Mouse (Mus musculus) MEL (cell line): ENCODE data around the gene Ddx54. TPM values are rescaled to one million over a fixed set of nuclear protein-coding genes. Genes with fewer than 3 reads are reported as not detected.

Source experiments
- DNase-seq: peaks from one replicate; pipeline ENCODE4 v3.0.0; 2011; ENCODE audit warnings: low read depth, low spot score
- H3K27ac ChIP-seq: 2 replicates; pipeline ENCODE4 v1.5.1; 2012; ENCODE audit warnings: low read depth, mild to moderate bottlenecking, control low read depth, low read length, moderate library complexity; ENCODE audit not compliant: control insufficient read depth
- H3K27me3 ChIP-seq, 2 experiments: fragments of 150-350 bp in 1 of 2; sonication (generic) in 1 of 2; 2 replicates each; pipeline ENCODE4 v1.6.1; 2012; ENCODE audit warnings: low read length in 2 of 2, mild to moderate bottlenecking in 2 of 2, improper control_type of control experiment in 1 of 2, moderate library complexity in 1 of 2; ENCODE audit not compliant: insufficient read depth in 2 of 2, control insufficient read depth in 1 of 2
- H3K36me3 ChIP-seq, 2 experiments: 2 replicates each; pipeline ENCODE4 v1.6.1; 2012 to 2014; ENCODE audit warnings: low read length in 2 of 2, improper control_type of control experiment in 1 of 2, inconsistent platforms in 1 of 2, mild to moderate bottlenecking in 1 of 2; ENCODE audit not compliant: insufficient read depth in 2 of 2, control insufficient read depth in 1 of 2
- H3K4me1 ChIP-seq, 2 experiments: fragments of 150-350 bp in 1 of 2; sonication (generic) in 1 of 2; 2 replicates each; pipeline ENCODE4 v1.6.1; 2012; ENCODE audit warnings: low read length in 2 of 2, improper control_type of control experiment in 1 of 2, mild to moderate bottlenecking in 1 of 2; ENCODE audit not compliant: insufficient read depth in 2 of 2, control insufficient read depth in 1 of 2
- H3K4me3 ChIP-seq, 2 experiments: fragments of 150-350 bp in 1 of 2; sonication (generic) in 1 of 2; 2 replicates each; pipeline ENCODE4 v1.5.1; 2012; ENCODE audit warnings: low read depth in 2 of 2, low read length in 2 of 2, mild to moderate bottlenecking in 2 of 2, moderate library complexity in 2 of 2, control low read depth in 1 of 2, improper control_type of control experiment in 1 of 2; ENCODE audit not compliant: control insufficient read depth in 1 of 2, insufficient read depth in 1 of 2
- H3K79me2 ChIP-seq: 2 replicates; pipeline ENCODE4 v1.6.1; 2012; ENCODE audit warnings: mild to moderate bottlenecking, low read length, moderate library complexity; ENCODE audit not compliant: control insufficient read depth, poor library complexity, insufficient read depth
- H3K9ac ChIP-seq: 2 replicates; pipeline ENCODE4 v1.6.1; 2012; ENCODE audit warnings: low read depth, mild to moderate bottlenecking, control low read depth, low read length, moderate library complexity; ENCODE audit not compliant: control insufficient read depth, poor library complexity, severe bottlenecking
- H3K9me3 ChIP-seq: fragments of 150-350 bp; sonication (generic); replicated peaks from 2 replicates; pipeline ENCODE4 v1.6.1; 2012; ENCODE audit warnings: mild to moderate bottlenecking, low read length, improper control_type of control experiment, moderate library complexity; ENCODE audit not compliant: insufficient read depth
- CHD2 ChIP-seq: IDR thresholded peaks from 2 replicates; pipeline ENCODE4 v1.6.1; 2011; ENCODE audit warnings: low read length, improper control_type of control experiment
- CTCF ChIP-seq, 3 experiments: IDR thresholded peaks in 2 of 3; conservative IDR thresholded peaks in 1 of 3; 2 replicates each; pipeline ENCODE4 v1.5.1; 2011 to 2012; ENCODE audit warnings: low read length in 3 of 3, low read depth in 2 of 3, mild to moderate bottlenecking in 2 of 3, improper control_type of control experiment in 1 of 3, inconsistent platforms in 1 of 3, mixed read lengths in 1 of 3, moderate library complexity in 1 of 3; ENCODE audit not compliant: control insufficient read depth in 1 of 3, insufficient read depth in 1 of 3, poor library complexity in 1 of 3, severe bottlenecking in 1 of 3
- ELF1 ChIP-seq: IDR thresholded peaks from 2 replicates; pipeline ENCODE4 v1.6.1; 2014; ENCODE audit warnings: low read depth, mild to moderate bottlenecking, inconsistent platforms, low read length, improper control_type of control experiment, moderate library complexity
- EP300 ChIP-seq, 2 experiments: IDR thresholded peaks; 2 replicates each; pipeline ENCODE4 v1.6.1; 2011; ENCODE audit warnings: improper control_type of control experiment in 2 of 2, low read length in 2 of 2, low read depth in 1 of 2, mild to moderate bottlenecking in 1 of 2
- ETS1 ChIP-seq: IDR thresholded peaks from 2 replicates; pipeline ENCODE4 v1.6.1; 2012; ENCODE audit warnings: low read depth, mild to moderate bottlenecking, inconsistent platforms, low read length, improper control_type of control experiment, moderate library complexity
- GATA1 ChIP-seq: IDR thresholded peaks from 2 replicates; pipeline ENCODE4 v1.6.1; 2011; ENCODE audit warnings: low read depth, low read length, improper control_type of control experiment
- MAX ChIP-seq: IDR thresholded peaks from 2 replicates; pipeline ENCODE4 v1.6.1; 2011; ENCODE audit warnings: low read length, improper control_type of control experiment
- MAZ ChIP-seq: IDR thresholded peaks from 2 replicates; pipeline ENCODE4 v1.6.1; 2012; ENCODE audit warnings: low read depth, mild to moderate bottlenecking, inconsistent platforms, low read length, improper control_type of control experiment
- MEF2A ChIP-seq: IDR thresholded peaks from 2 replicates; pipeline ENCODE4 v1.6.1; 2014; ENCODE audit warnings: low read depth, mild to moderate bottlenecking, inconsistent platforms, low read length, improper control_type of control experiment; ENCODE audit not compliant: poor library complexity, insufficient replicate concordance, severe bottlenecking; ENCODE audit errors: extremely low read depth
- MXI1 ChIP-seq: IDR thresholded peaks from 2 replicates; pipeline ENCODE4 v1.6.1; 2011; ENCODE audit warnings: mild to moderate bottlenecking, low read depth, low read length, improper control_type of control experiment
- MYB ChIP-seq: IDR thresholded peaks from 2 replicates; pipeline ENCODE4 v1.6.1; 2011; ENCODE audit warnings: mild to moderate bottlenecking, low read depth, low read length, improper control_type of control experiment
- MYC ChIP-seq: IDR thresholded peaks from 2 replicates; pipeline ENCODE4 v1.6.1; 2011; ENCODE audit warnings: low read depth, mild to moderate bottlenecking, low read length, improper control_type of control experiment, moderate library complexity
- NELFE ChIP-seq: IDR thresholded peaks from 2 replicates; pipeline ENCODE4 v1.6.1; 2011; ENCODE audit warnings: low read depth, low read length, improper control_type of control experiment
- POLR2A ChIP-seq, 2 experiments: IDR thresholded peaks; 2 replicates each; pipeline ENCODE4 v1.6.1; 2011 to 2012; ENCODE audit warnings: low read length in 2 of 2, mild to moderate bottlenecking in 2 of 2, control low read depth in 1 of 2, improper control_type of control experiment in 1 of 2, low read depth in 1 of 2, moderate library complexity in 1 of 2; ENCODE audit not compliant: control insufficient read depth in 1 of 2, insufficient read depth in 1 of 2, poor library complexity in 1 of 2
- POLR2AphosphoS2 ChIP-seq: IDR thresholded peaks from 2 replicates; pipeline ENCODE4 v1.6.1; 2011; ENCODE audit warnings: low read length, improper control_type of control experiment
- RAD21 ChIP-seq: IDR thresholded peaks from 2 replicates; pipeline ENCODE4 v1.6.1; 2011; ENCODE audit warnings: mild to moderate bottlenecking, low read depth, low read length, improper control_type of control experiment
- RCOR1 ChIP-seq: IDR thresholded peaks from 2 replicates; pipeline ENCODE4 v1.6.1; 2012; ENCODE audit warnings: low read depth, mild to moderate bottlenecking, inconsistent platforms, low read length, improper control_type of control experiment
- SIN3A ChIP-seq: IDR thresholded peaks from 2 replicates; pipeline ENCODE4 v1.6.1; 2012; ENCODE audit warnings: low read length, improper control_type of control experiment, inconsistent platforms
- SMC3 ChIP-seq: IDR thresholded peaks from 2 replicates; pipeline ENCODE4 v1.6.1; 2011; ENCODE audit warnings: low read depth, low read length, improper control_type of control experiment
- TCF12 ChIP-seq: IDR thresholded peaks from 2 replicates; pipeline ENCODE4 v1.6.1; 2014; ENCODE audit warnings: low read depth, mild to moderate bottlenecking, inconsistent platforms, low read length, improper control_type of control experiment, moderate library complexity
- ZC3H11A ChIP-seq: IDR thresholded peaks from 2 replicates; pipeline ENCODE4 v1.6.1; 2012; ENCODE audit warnings: low read depth, mild to moderate bottlenecking, inconsistent platforms, low read length, improper control_type of control experiment
- ZKSCAN1 ChIP-seq: IDR thresholded peaks from 2 replicates; pipeline ENCODE4 v1.6.1; 2012; ENCODE audit warnings: low read depth, mild to moderate bottlenecking, inconsistent platforms, low read length, improper control_type of control experiment, moderate library complexity
- ZNF384 ChIP-seq: IDR thresholded peaks from 2 replicates; pipeline ENCODE4 v1.6.1; 2012; ENCODE audit warnings: low read depth, mild to moderate bottlenecking, inconsistent platforms, low read length, improper control_type of control experiment
- polyA plus RNA-seq, 2 experiments: library from polyadenylated mRNA; stranded (reverse) in 1 of 2; unstranded in 1 of 2; fragments of >175 nt in 1 of 2; fragments of >200 nt in 1 of 2; gene quantifications; 2 replicates each; pipeline versions ENCODE4 v1.2.1 to v1.2.4; 2012; ENCODE audit warnings: low replicate concordance in 2 of 2, low read depth in 1 of 2; ENCODE audit not compliant: insufficient read length in 2 of 2, insufficient read depth in 1 of 2, missing spikeins in 1 of 2
- total RNA-seq: library from RNA; depleted of rRNA; stranded (reverse); fragments of 300-350 nt; gene quantifications from 2 replicates; pipeline ENCODE4 v1.2.3, GENCODE M21; 2012

Ddx54 gene
- total and polyA plus RNA-seq, 3 experiments = 73.8 to 99.9 TPM; not detected in 1

- TF ChIP-seq POLR2AphosphoS2 = peak; percentile 42; the same call in 1 of the 2 replicates
- no peak for TF ChIP-seq ETS1
- no peak for TF ChIP-seq ELF1
- no peak for TF ChIP-seq ZKSCAN1
- no peak for TF ChIP-seq ZNF384
- TF ChIP-seq TCF12 = peak; percentile 39; the same call in 1 of the 2 replicates
- peak; percentile 30; the same call in 1 of the 2 replicates for TF ChIP-seq SIN3A
- no peak for TF ChIP-seq MYB
- TF ChIP-seq MXI1 = peak; percentile 65
- no peak; the same call in none of the 2 replicates for TF ChIP-seq NELFE
- TF ChIP-seq EP300 (IDR thresholded peaks at IDR 0.05; ENCODE audit: low read depth in 1 of 2, low read length in 2 of 2) = no peak
- TF ChIP-seq MAZ = peak; percentile 58
- peak; percentile 86 for TF ChIP-seq CHD2
- TF ChIP-seq MAX = no peak
- TF ChIP-seq MEF2A = no peak
Observed at GRCm38 (mm10) chr5:120588569-120589094, 23.9 kb upstream of the Ddx54 start, which contains the start of the genes Tpcn1 and Iqcd (continued).

GRCm38 (mm10) chr5:120590356-120591010 lies 22.1 kb upstream of the Ddx54 start:
- TF ChIP-seq CHD2 (no peak), RAD21 (peak; percentile 48), MYC (0 out of 2 replicates have a peak, but pooled peaks have one; percentile 41), CTCF (IDR thresholded peaks at IDR 0.05 in 2 of 3, conservative IDR thresholded peaks at IDR 0.05 in 1 of 3; ENCODE audit: control insufficient read depth in 1 of 3, insufficient read depth in 1 of 3, low read depth in 2 of 3, low read length in 3 of 3, poor library complexity in 1 of 3, severe bottlenecking in 1 of 3) (peak; percentile 60 to 66 (median 62)), RCOR1 (no peak), GATA1 (no peak), ZC3H11A (peak; percentile 44; the same call in 1 of the 2 replicates), SMC3 (peak; percentile 34), POLR2A (IDR thresholded peaks at IDR 0.05; ENCODE audit: control insufficient read depth in 1 of 2, insufficient read depth in 1 of 2, low read depth in 1 of 2, low read length in 2 of 2, poor library complexity in 1 of 2) (no peak)
- TF ChIP-seq, all 39 proteins: peak for 5
- Histone ChIP-seq H3K36me3 (peaks cover 0 to 12% of the 10 kb centered on the region in 2 experiments; a peak in 2 of 4 replicates), H3K79me2 (peaks cover 5% of the 10 kb centered on the region), H3K4me3 (no peak overlapping the region), H3K27ac (no peak overlapping the region), H3K9ac (no peak overlapping the region), H3K27me3 (no peaks in the 10 kb centered on the region), H3K9me3 (no peaks in the 10 kb centered on the region), H3K4me1 (peaks cover 6 to 21% of the 10 kb centered on the region in 2 experiments)
- DNase-seq = peak; percentile 70
